ENCODE assay signal across 8 mouse cellular contexts in the genomic region with DNA sequence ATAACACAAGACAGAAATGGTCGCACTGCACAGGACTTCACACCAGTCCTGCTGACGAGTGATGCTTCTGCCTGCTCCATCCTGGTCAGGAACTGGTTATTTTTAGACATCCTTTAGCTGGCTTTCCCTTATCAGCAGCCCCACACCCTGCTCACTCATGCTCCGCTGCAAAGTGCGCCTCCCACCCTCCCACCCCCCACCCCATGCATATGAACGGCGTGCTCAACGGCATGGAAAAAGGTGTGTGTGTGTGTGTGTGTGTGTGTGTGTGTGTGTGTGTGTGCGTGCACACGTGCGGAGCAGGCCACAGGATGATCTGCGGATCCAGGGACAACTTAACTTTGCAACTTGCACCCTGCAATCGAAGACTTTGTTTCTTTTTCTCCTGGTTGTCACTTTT.
DNase-seq lines count a peak whose midpoint lies in the region; ATAC-seq lines count a peak whose summit lies in the region.

No protein-coding gene starts in this region.

- peak overlapping the region; percentile 25 for H3K4me2 ChIP-seq in lung, embryonic 15.5 days
- H3K4me2 ChIP-seq in hindbrain, embryonic 13.5 days: no peak overlapping the region
- no peak overlapping the region for H3K4me2 ChIP-seq in midbrain, embryonic 13.5 days (replicated peaks)

- H3K27ac ChIP-seq in lung, embryonic 15.5 days: peak overlapping the region; percentile 73; the same call in 1 of the 2 replicates
- peak overlapping the region; percentile 30; the same call in 1 of the 2 replicates for H3K27ac ChIP-seq in hindbrain, embryonic 13.5 days
- peak overlapping the region; percentile 68; the same call in 1 of the 2 replicates for H3K27ac ChIP-seq in midbrain, embryonic 13.5 days

- no peaks in the 10 kb centered on the region for H3K36me3 ChIP-seq in lung, embryonic 15.5 days
- no peaks in the 10 kb centered on the region for H3K36me3 ChIP-seq in hindbrain, embryonic 13.5 days
- no peaks in the 10 kb centered on the region for H3K36me3 ChIP-seq in midbrain, embryonic 13.5 days

- H3K4me1 ChIP-seq in lung, embryonic 15.5 days: peaks cover 48% of the 10 kb centered on the region
- H3K4me1 ChIP-seq in hindbrain, embryonic 13.5 days (replicated peaks): peaks cover 48% of the 10 kb centered on the region
- H3K4me1 ChIP-seq in midbrain, embryonic 13.5 days (replicated peaks): peaks cover 48% of the 10 kb centered on the region

- intact Hi-C loops in left cerebral cortex, postnatal 10 days (cut with DNase I): no loop called here

- H3K4me3 ChIP-seq in lung, embryonic 15.5 days: no peak overlapping the region
- H3K4me3 ChIP-seq in hindbrain, embryonic 13.5 days: no peak overlapping the region
- H3K4me3 ChIP-seq in midbrain, embryonic 13.5 days (replicated peaks): no peak overlapping the region

- no peaks in the 10 kb centered on the region for H3K27me3 ChIP-seq in lung, embryonic 15.5 days
- no peaks in the 10 kb centered on the region for H3K27me3 ChIP-seq in hindbrain, embryonic 13.5 days
- H3K27me3 ChIP-seq in midbrain, embryonic 13.5 days: no peaks in the 10 kb centered on the region

- no peaks in the 10 kb centered on the region for H3K9me3 ChIP-seq in lung, embryonic 15.5 days
- H3K9me3 ChIP-seq in hindbrain, embryonic 13.5 days: no peaks in the 10 kb centered on the region
- no peaks in the 10 kb centered on the region for H3K9me3 ChIP-seq in midbrain, embryonic 13.5 days

- no peak for DNase-seq in lung, postnatal 4 days
- no peak for DNase-seq in gastrocnemius, adult 18-20 months (ENCODE audit: low spot score)
- DNase-seq in left cerebral cortex, postnatal 10 days (ENCODE audit: extremely low spot score in 1 of 2, low spot score in 2 of 2): no peak
- DNase-seq in frontal cortex, postnatal 14 days (ENCODE audit: low spot score in 2 of 2): no peak

- H3K9ac ChIP-seq in lung, embryonic 15.5 days: no peak overlapping the region
- no peak overlapping the region for H3K9ac ChIP-seq in hindbrain, embryonic 13.5 days
- no peak overlapping the region for H3K9ac ChIP-seq in midbrain, embryonic 13.5 days (replicated peaks)

- 35% methylated on average over 12 of the region's 12 CpGs for WGBS in lung, embryonic 15.5 days
- 70% methylated on average over 10 of the region's 12 CpGs for WGBS in hindbrain, embryonic 13.5 days
- 74% methylated on average over 12 of the region's 12 CpGs for WGBS in midbrain, embryonic 13.5 days

- peak; percentile 71; the same call in 1 of the 2 replicates for ATAC-seq in lung, embryonic 15.5 days (ENCODE audit: borderline replicate concordance, extremely low read depth, low FRiP score, low TSS enrichment)
- peak; percentile 90 for ATAC-seq in erythroid progenitor cell, adult 5-6 weeks (replicated peaks; ENCODE audit: low FRiP score, poor library complexity, severe bottlenecking)
- ATAC-seq in hindbrain, embryonic 13.5 days (ENCODE audit: low FRiP score): peak; percentile 34; the same call in 1 of the 2 replicates
- ATAC-seq in midbrain, embryonic 13.5 days: 0 out of 2 replicates have a peak, but pooled peaks have one; percentile 25

Comparison
In these comparisons a context has a peak if more than half of its experiments do, and no peak if none do; other contexts are left out.
1. ATAC-seq: peak in every context shown above with its lines; median percentile 90 in erythroid progenitor cell, adult 5-6 weeks; 71 in lung, embryonic 15.5 days; 34 in hindbrain, embryonic 13.5 days; 25 in midbrain, embryonic 13.5 days.